Mouse (Mus musculus): ENCODE results near the gene Cabp4. TPM values are rescaled to one million over a fixed set of nuclear protein-coding genes. Genes with fewer than 3 reads are reported as not detected.
A peak's percentile ranks its signal among the peaks of the same experiment; 100 is the strongest.

Gene Cabp4
- polyA plus RNA-seq, 1 experiment from 2014 or later = not detected

DNA sequence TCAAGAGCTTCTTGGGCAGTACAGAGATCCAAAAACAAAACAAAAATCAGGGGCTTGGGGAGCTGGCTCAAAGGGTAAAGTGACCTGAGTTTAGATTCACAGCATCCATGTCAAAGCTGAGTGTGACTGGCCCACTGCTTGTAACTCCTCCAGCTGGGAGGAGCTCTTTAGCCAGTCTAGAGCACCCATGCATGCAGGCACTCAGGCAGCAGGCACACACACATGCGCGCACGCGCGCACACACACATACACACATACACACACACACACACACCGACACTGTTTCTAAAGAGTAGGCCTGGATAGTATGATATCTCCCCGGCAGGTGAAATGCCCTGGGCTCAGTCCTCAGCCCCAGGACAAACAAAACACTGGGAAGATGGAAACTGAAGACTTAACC is 26.8 kb downstream of the Cabp4 start:
- no peak for ATAC-seq (replicated peaks; ENCODE audit: low FRiP score, low TSS enrichment, low read depth)
- Histone ChIP-seq H3K4me2 (ENCODE audit: low read length) (no peak overlapping the region), H3K27me3 (replicated peaks; ENCODE audit: control insufficient read depth, insufficient read depth, low read length) (no peaks in the 10 kb centered on the region), H3K27ac (ENCODE audit: low read depth) (no peak overlapping the region), H3K36me3 (ENCODE audit: control insufficient read depth, insufficient read depth, low read length) (peaks cover 63% of the 10 kb centered on the region), H3K4me1 (replicated peaks; ENCODE audit: control insufficient read depth, insufficient read depth, low read length) (peaks cover 16% of the 10 kb centered on the region), H3K9me3 (ENCODE audit: control insufficient read depth, low read length) (no peaks in the 10 kb centered on the region), H3K9ac (ENCODE audit: low read length) (no peak overlapping the region), H3K4me3 (ENCODE audit: low read depth, low read length) (no peak overlapping the region)
- 94% methylated on average over 7 of the region's 7 CpGs for WGBS
- no peak for DNase-seq (ENCODE audit: low spot score)

DNA sequence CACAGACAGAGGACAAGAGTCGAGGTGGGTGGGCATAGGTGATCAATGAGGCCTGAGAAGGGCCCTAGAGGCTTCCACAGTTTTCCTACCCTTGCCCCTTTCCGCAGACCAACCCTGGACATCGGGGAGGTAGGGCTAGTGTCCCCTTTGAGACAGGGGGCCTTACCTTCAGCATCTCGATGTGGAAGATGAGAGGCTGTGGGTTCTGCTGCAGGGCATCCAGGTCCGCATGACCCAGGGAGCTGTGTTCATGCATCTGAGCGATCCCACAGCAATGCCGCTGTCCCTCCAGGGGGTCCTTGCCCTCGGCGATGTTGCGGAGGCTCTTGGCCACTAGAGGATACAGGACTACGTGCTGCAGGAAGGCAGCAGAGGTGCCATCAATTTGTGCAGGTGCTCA is 28.0 kb downstream of the Cabp4 start:
- ATAC-seq (replicated peaks; ENCODE audit: low FRiP score, low TSS enrichment, low read depth) (no peak), DNase-seq (ENCODE audit: low spot score) (no peak)
- Histone ChIP-seq H3K9ac (ENCODE audit: low read length) (no peak overlapping the region), H3K4me1 (replicated peaks; ENCODE audit: control insufficient read depth, insufficient read depth, low read length) (peaks cover 15% of the 10 kb centered on the region), H3K4me2 (ENCODE audit: low read length) (no peak overlapping the region), H3K36me3 (ENCODE audit: control insufficient read depth, insufficient read depth, low read length) (peaks cover 71% of the 10 kb centered on the region), H3K27ac (ENCODE audit: low read depth) (no peak overlapping the region), H3K9me3 (ENCODE audit: control insufficient read depth, low read length) (no peaks in the 10 kb centered on the region), H3K27me3 (replicated peaks; ENCODE audit: control insufficient read depth, insufficient read depth, low read length) (no peaks in the 10 kb centered on the region), H3K4me3 (ENCODE audit: low read depth, low read length) (no peak overlapping the region)
- WGBS = 87% methylated on average over 11 of the region's 11 CpGs

DNA sequence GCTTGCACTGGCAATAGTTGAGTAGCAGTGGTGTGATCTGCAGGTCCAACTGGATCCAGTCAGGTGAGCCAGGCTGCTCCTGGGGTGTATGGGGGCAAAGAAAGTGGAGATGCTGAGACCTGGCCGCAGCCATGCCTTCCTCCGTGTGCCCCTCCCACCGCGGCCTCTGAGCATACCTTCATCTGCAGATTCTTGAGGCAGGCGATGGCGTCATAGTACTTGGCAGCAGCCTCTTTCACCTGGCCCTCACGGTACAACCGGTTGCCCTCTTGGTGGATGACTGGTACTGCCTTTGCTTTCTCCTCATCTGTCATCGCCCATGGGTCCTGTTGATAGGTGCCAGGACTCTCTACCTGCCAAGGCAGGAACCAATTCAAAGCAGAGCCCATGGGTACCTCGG is 28.7 kb downstream of the Cabp4 start:
- no peak overlapping the region for H3K9ac ChIP-seq (ENCODE audit: low read length)
- H3K9me3 ChIP-seq (ENCODE audit: control insufficient read depth, low read length) = no peaks in the 10 kb centered on the region
- DNase-seq (ENCODE audit: low spot score) (no peak), ATAC-seq (replicated peaks; ENCODE audit: low FRiP score, low TSS enrichment, low read depth) (no peak)
- H3K27me3 ChIP-seq (replicated peaks; ENCODE audit: control insufficient read depth, insufficient read depth, low read length) = no peaks in the 10 kb centered on the region
- no peak overlapping the region for H3K27ac ChIP-seq (ENCODE audit: low read depth)
- WGBS = 93% methylated on average over 10 of the region's 10 CpGs
- H3K36me3 ChIP-seq (ENCODE audit: control insufficient read depth, insufficient read depth, low read length) = peaks cover 71% of the 10 kb centered on the region
- no peak overlapping the region for H3K4me3 ChIP-seq (ENCODE audit: low read depth, low read length)
- no peak overlapping the region for H3K4me2 ChIP-seq (ENCODE audit: low read length)
- peaks cover 9% of the 10 kb centered on the region; the same call in 1 of the 2 replicates for H3K4me1 ChIP-seq (replicated peaks; ENCODE audit: control insufficient read depth, insufficient read depth, low read length)

DNA sequence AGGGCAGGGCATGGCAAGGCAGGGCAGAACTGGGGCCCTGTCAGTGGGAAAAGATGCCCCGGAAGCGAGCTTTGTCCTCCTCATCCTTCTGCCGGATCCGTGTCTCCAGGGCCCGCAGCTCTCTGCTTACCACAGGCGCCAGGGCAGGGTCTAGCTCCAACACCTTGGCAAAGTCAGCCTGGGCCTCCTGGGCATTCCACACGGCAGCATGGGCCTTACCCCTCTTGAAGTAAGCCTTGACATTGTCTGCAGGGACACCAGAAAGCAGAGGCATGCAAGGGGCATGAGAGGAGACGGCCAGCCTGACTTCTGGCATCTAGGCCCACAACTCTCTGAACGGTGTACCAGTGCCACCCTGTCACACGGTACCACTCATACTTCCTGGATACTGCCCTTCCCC is 29.3 kb downstream of the Cabp4 start:
- Histone ChIP-seq H3K9me3 (ENCODE audit: control insufficient read depth, low read length) (no peaks in the 10 kb centered on the region), H3K27me3 (replicated peaks; ENCODE audit: control insufficient read depth, insufficient read depth, low read length) (no peaks in the 10 kb centered on the region), H3K9ac (ENCODE audit: low read length) (no peak overlapping the region), H3K27ac (ENCODE audit: low read depth) (0 out of 2 replicates have a peak overlapping the region, but pooled peaks have one; percentile 24), H3K4me3 (ENCODE audit: low read depth, low read length) (no peak overlapping the region), H3K4me2 (ENCODE audit: low read length) (no peak overlapping the region), H3K36me3 (ENCODE audit: control insufficient read depth, insufficient read depth, low read length) (peaks cover 71% of the 10 kb centered on the region), H3K4me1 (replicated peaks; ENCODE audit: control insufficient read depth, insufficient read depth, low read length) (peaks cover 9% of the 10 kb centered on the region; the same call in 1 of the 2 replicates)
- WGBS = 90% methylated on average over 10 of the region's 10 CpGs
- ATAC-seq (replicated peaks; ENCODE audit: low FRiP score, low TSS enrichment, low read depth) (no peak), DNase-seq (ENCODE audit: low spot score) (no peak)

DNA sequence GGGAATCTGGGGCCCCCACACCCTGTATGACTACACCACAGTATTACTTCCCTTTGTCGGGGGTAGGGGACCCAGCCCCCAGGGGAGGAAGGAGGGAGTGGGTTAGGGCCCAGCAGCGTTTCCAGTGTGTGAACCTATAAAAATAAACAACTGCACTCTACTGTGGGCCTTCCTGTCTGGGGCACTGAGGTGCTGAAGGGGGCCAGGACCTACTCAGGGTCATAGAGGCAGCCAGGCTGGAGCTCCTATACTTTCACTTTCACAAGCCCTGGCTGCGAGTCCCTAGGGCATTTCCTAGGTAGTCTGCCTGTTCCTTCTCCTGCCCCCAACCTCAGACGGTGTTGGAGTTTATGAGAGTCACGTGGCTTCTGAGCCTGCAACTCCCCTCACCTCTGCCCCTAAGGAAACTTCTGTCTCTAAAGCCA is 30.0 kb downstream of the Cabp4 start:
- Histone ChIP-seq H3K4me1 (replicated peaks; ENCODE audit: control insufficient read depth, insufficient read depth, low read length) (peaks cover 9% of the 10 kb centered on the region; the same call in 1 of the 2 replicates), H3K4me3 (ENCODE audit: low read depth, low read length) (no peak overlapping the region), H3K9ac (ENCODE audit: low read length) (no peak overlapping the region), H3K27ac (ENCODE audit: low read depth) (peak overlapping the region; percentile 24; the same call in 1 of the 2 replicates), H3K9me3 (ENCODE audit: control insufficient read depth, low read length) (no peaks in the 10 kb centered on the region), H3K4me2 (ENCODE audit: low read length) (0 out of 2 replicates have a peak overlapping the region, but pooled peaks have one; percentile 9), H3K36me3 (ENCODE audit: control insufficient read depth, insufficient read depth, low read length) (peaks cover 69% of the 10 kb centered on the region), H3K27me3 (replicated peaks; ENCODE audit: control insufficient read depth, insufficient read depth, low read length) (no peaks in the 10 kb centered on the region)
- peak; percentile 65 for DNase-seq (ENCODE audit: low spot score)
- WGBS = 22% methylated on average over 5 of the region's 5 CpGs
- ATAC-seq (replicated peaks; ENCODE audit: low FRiP score, low TSS enrichment, low read depth) = peak; percentile 73

DNA sequence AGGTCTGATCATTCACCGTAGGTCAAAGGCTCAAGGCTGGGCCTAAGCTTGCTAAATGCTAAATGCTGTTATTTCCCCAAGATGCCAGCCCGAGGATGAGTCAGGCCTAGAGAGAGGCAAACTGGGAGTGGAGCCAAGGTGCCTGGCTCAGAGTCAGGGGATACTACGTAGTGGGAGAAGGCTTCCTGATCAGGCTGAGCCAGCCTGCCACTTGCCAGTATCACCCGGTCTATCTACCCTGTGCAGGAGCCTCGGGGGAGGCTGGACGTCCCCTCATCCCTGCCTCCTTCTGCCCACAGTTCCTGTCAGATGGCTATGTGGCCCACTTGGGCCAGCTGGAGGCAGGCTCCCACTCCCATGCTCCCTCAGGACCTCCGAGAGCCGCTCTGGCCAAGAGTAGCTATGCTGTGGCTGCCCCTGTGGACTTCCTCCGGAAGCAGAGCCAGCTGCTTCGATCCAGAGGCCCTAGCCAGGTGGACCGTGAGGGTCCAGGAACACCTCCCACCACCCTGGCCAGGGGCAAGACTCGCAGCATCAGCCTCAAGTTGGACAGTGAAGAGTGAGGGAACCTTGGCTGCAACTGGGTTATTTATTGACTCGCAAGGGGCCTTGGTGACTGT is 30.5 kb downstream of the Cabp4 start:
- Histone ChIP-seq H3K36me3 (ENCODE audit: control insufficient read depth, insufficient read depth, low read length) (peaks cover 66% of the 10 kb centered on the region), H3K4me2 (ENCODE audit: low read length) (0 out of 2 replicates have a peak overlapping the region, but pooled peaks have one; percentile 9), H3K9ac (ENCODE audit: low read length) (no peak overlapping the region), H3K4me1 (replicated peaks; ENCODE audit: control insufficient read depth, insufficient read depth, low read length) (peaks cover 9% of the 10 kb centered on the region; the same call in 1 of the 2 replicates), H3K27ac (ENCODE audit: low read depth) (peak overlapping the region; percentile 24; the same call in 1 of the 2 replicates), H3K4me3 (ENCODE audit: low read depth, low read length) (no peak overlapping the region), H3K27me3 (replicated peaks; ENCODE audit: control insufficient read depth, insufficient read depth, low read length) (no peaks in the 10 kb centered on the region), H3K9me3 (ENCODE audit: control insufficient read depth, low read length) (no peaks in the 10 kb centered on the region)
- DNase-seq (ENCODE audit: low spot score) = no peak
- ATAC-seq (replicated peaks; ENCODE audit: low FRiP score, low TSS enrichment, low read depth) = no peak; the same call in 1 of the 2 replicates
- 63% methylated on average over 13 of the region's 13 CpGs for WGBS

DNA sequence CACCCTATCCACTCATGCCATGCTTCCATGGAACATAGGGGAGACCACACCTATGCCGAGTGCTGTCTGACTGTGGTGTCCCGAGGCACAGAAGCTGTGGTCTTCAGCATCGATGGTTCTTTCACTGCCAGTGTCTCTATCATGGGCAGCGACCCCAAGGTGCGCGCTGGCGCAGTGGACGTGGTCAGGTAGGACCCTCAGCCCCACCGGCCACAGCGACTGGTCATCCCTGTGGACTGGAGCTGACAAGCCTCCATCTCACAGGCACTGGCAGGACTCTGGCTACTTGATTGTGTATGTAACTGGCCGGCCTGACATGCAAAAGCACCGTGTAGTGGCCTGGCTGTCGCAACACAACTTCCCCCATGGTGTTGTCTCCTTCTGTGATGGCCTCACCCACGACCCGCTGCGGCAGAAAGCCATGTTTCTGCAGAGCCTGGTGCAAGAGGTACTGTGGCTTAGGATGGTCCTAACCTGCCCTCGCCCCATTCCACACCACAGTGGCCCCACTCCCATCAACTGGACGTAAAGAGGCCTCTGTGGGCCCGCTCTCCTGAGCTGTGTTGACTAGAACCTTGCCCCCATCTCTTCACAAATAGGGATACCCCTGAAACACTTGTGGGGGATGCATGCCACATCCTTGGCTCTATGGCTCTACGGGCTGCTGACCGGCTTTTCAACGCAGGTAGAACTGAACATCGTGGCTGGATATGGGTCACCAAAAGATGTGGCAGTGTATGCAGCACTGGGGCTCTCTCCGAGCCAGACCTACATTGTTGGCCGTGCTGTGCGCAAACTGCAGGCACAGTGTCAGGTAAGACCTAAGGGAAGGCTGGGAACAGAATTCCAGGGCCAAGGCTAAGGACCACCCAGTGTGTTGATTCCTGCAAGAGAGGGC is 31.5 kb downstream of the Cabp4 start:
- H3K27ac ChIP-seq (ENCODE audit: low read depth) = no peak overlapping the region

DNA sequence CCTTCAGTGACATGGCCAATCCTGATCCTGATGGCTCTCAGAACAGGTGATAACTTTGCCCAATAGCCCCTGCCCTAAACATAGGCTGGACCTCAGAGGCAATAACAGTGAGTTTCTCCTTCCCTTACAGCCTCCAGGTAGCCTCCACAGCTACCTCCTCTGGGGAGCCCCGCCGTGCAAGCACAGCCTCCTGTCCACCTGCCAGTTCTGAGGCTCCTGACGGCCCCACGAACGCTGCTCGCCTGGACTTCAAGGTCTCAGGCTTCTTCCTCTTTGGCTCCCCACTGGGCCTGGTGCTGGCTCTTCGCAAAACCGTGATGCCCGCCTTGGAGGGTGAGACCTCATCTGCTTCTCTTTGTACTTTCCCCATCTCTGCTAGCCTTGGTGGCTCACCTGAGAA is 35.3 kb downstream of the Cabp4 start:
- Histone ChIP-seq H3K4me2 (ENCODE audit: low read length) (no peak overlapping the region), H3K4me3 (ENCODE audit: low read depth, low read length) (no peak overlapping the region), H3K4me1 (replicated peaks; ENCODE audit: control insufficient read depth, insufficient read depth, low read length) (peaks cover 4% of the 10 kb centered on the region; the same call in 1 of the 2 replicates), H3K9me3 (ENCODE audit: control insufficient read depth, low read length) (no peaks in the 10 kb centered on the region), H3K36me3 (ENCODE audit: control insufficient read depth, insufficient read depth, low read length) (peaks cover 22% of the 10 kb centered on the region), H3K27me3 (replicated peaks; ENCODE audit: control insufficient read depth, insufficient read depth, low read length) (no peaks in the 10 kb centered on the region), H3K9ac (ENCODE audit: low read length) (no peak overlapping the region), H3K27ac (ENCODE audit: low read depth) (no peak overlapping the region)
- WGBS = 88% methylated on average over 9 of the region's 9 CpGs
- DNase-seq (ENCODE audit: low spot score) (no peak), ATAC-seq (replicated peaks; ENCODE audit: low FRiP score, low TSS enrichment, low read depth) (no peak)

More for the DNA sequence above, 31.5 kb downstream of the Cabp4 start:
- DNase-seq (ENCODE audit: low spot score) = no peak
- no peak for ATAC-seq (replicated peaks; ENCODE audit: low FRiP score, low TSS enrichment, low read depth)
- H3K36me3 ChIP-seq (ENCODE audit: control insufficient read depth, insufficient read depth, low read length) = peaks cover 56% of the 10 kb centered on the region
- no peaks in the 10 kb centered on the region for H3K27me3 ChIP-seq (replicated peaks; ENCODE audit: control insufficient read depth, insufficient read depth, low read length)
- H3K9ac ChIP-seq (ENCODE audit: low read length) = no peak overlapping the region
- H3K4me2 ChIP-seq (ENCODE audit: low read length) = no peak overlapping the region
- WGBS = 95% methylated on average over 26 of the region's 26 CpGs
- no peaks in the 10 kb centered on the region for H3K9me3 ChIP-seq (ENCODE audit: control insufficient read depth, low read length)
- H3K4me3 ChIP-seq (ENCODE audit: low read depth, low read length) = no peak overlapping the region
- peaks cover 9% of the 10 kb centered on the region; the same call in 1 of the 2 replicates for H3K4me1 ChIP-seq (replicated peaks; ENCODE audit: control insufficient read depth, insufficient read depth, low read length)
